Mouse (Mus musculus): ENCODE results near the gene Pml. TPM values are rescaled to one million over a fixed set of nuclear protein-coding genes. Genes with fewer than 3 reads are reported as not detected.
A peak's percentile ranks its signal among the peaks of the same experiment; 100 is the strongest.

Pml gene
- polyA plus RNA-seq (2012; fragmentation: generic; extraction: Trizol): 24.3 TPM
- long read RNA-seq, experiment 1, full-length matches to known transcripts: 3 of 12 reads
- long read RNA-seq, experiment 1, partial matches to known transcripts: 0 of 12 reads
- long read RNA-seq, experiment 1, other reads (novel, unspliced or antisense): 9 of 12 reads
- long read RNA-seq, experiment 2, full-length matches to known transcripts: 50 of 89 reads
- long read RNA-seq, experiment 2, partial matches to known transcripts: 16 of 89 reads
- long read RNA-seq, experiment 2, other reads (novel, unspliced or antisense): 23 of 89 reads

GRCm38 (mm10) chr9:58249592-58250192 lies at the start of gene Pml:
Gene Pml (minus strand): TSS chr9:58249786.
- H3K36me3 ChIP-seq (ENCODE audit: control insufficient read depth, insufficient read depth): peaks cover 17% of the 10 kb centered on the region

GRCm38 (mm10) chr9:58297961-58298477 lies 48.4 kb upstream of the Pml start:
- no peak overlapping the region for H3K4me3 ChIP-seq (ENCODE audit: insufficient read depth, poor library complexity, severe bottlenecking)
- H3K36me3 ChIP-seq (ENCODE audit: control insufficient read depth, insufficient read depth): no peaks in the 10 kb centered on the region
- TF ChIP-seq MYOG (IDR thresholded peaks at IDR 0.05; ENCODE audit: control insufficient read depth, extremely low read depth, insufficient read length) (no peak), MAX (IDR thresholded peaks at IDR 0.05) (no peak), CTCF (IDR thresholded peaks at IDR 0.05; ENCODE audit: control insufficient read depth, insufficient read depth, insufficient read length) (no peak), USF1 (IDR thresholded peaks at IDR 0.05; ENCODE audit: low read depth) (no peak), FOSL1 (IDR thresholded peaks at IDR 0.05; ENCODE audit: insufficient read depth, low read length, poor library complexity, severe bottlenecking) (no peak), CEBPB (IDR thresholded peaks at IDR 0.05; ENCODE audit: low read depth) (no peak), MYOD1 (IDR thresholded peaks at IDR 0.05; ENCODE audit: control insufficient read depth, insufficient read length, low read depth) (no peak)
- H3ac ChIP-seq (ENCODE audit: control insufficient read depth, insufficient read length, low read depth): no peak overlapping the region
- no peaks in the 10 kb centered on the region for H3K27me3 ChIP-seq (ENCODE audit: control insufficient read depth, insufficient read depth, insufficient read length)
- no peaks in the 10 kb centered on the region for H3K79me2 ChIP-seq (ENCODE audit: control insufficient read depth, insufficient read depth)
- no peaks in the 10 kb centered on the region for H3K79me3 ChIP-seq (ENCODE audit: low read depth)

More at GRCm38 (mm10) chr9:58249592-58250192, at the start of gene Pml:
- TF ChIP-seq CTCF (IDR thresholded peaks at IDR 0.05; ENCODE audit: control insufficient read depth, insufficient read depth, insufficient read length) (no peak), USF1 (IDR thresholded peaks at IDR 0.05; ENCODE audit: low read depth) (no peak), MYOG (IDR thresholded peaks at IDR 0.05; ENCODE audit: control insufficient read depth, extremely low read depth, insufficient read length) (no peak), CEBPB (IDR thresholded peaks at IDR 0.05; ENCODE audit: low read depth) (no peak), FOSL1 (IDR thresholded peaks at IDR 0.05; ENCODE audit: insufficient read depth, low read length, poor library complexity, severe bottlenecking) (no peak), MYOD1 (IDR thresholded peaks at IDR 0.05; ENCODE audit: control insufficient read depth, insufficient read length, low read depth) (no peak), MAX (IDR thresholded peaks at IDR 0.05) (no peak)
- H3ac ChIP-seq (ENCODE audit: control insufficient read depth, insufficient read length, low read depth): peak within 1 kb of the TSS; percentile 70
- peak within 1 kb of the TSS; percentile 47 for H3K4me3 ChIP-seq (ENCODE audit: insufficient read depth, poor library complexity, severe bottlenecking)
- no peaks in the 10 kb centered on the region for H3K27me3 ChIP-seq (ENCODE audit: control insufficient read depth, insufficient read depth, insufficient read length)
- peaks cover 33% of the 10 kb centered on the region for H3K79me3 ChIP-seq (ENCODE audit: low read depth)
- H3K79me2 ChIP-seq (ENCODE audit: control insufficient read depth, insufficient read depth): peaks cover 49% of the 10 kb centered on the region

GRCm38 (mm10) chr9:58297065-58297464 lies 47.5 kb upstream of the Pml start:
- no peak overlapping the region for H3ac ChIP-seq (ENCODE audit: control insufficient read depth, insufficient read length, low read depth)
- TF ChIP-seq MYOD1 (IDR thresholded peaks at IDR 0.05; ENCODE audit: control insufficient read depth, insufficient read length, low read depth) (no peak), USF1 (IDR thresholded peaks at IDR 0.05; ENCODE audit: low read depth) (no peak), CEBPB (IDR thresholded peaks at IDR 0.05; ENCODE audit: low read depth) (no peak), FOSL1 (IDR thresholded peaks at IDR 0.05; ENCODE audit: insufficient read depth, low read length, poor library complexity, severe bottlenecking) (no peak), CTCF (IDR thresholded peaks at IDR 0.05; ENCODE audit: control insufficient read depth, insufficient read depth, insufficient read length) (no peak), MAX (IDR thresholded peaks at IDR 0.05) (no peak), MYOG (IDR thresholded peaks at IDR 0.05; ENCODE audit: control insufficient read depth, extremely low read depth, insufficient read length) (no peak)
- no peaks in the 10 kb centered on the region for H3K27me3 ChIP-seq (ENCODE audit: control insufficient read depth, insufficient read depth, insufficient read length)
- H3K36me3 ChIP-seq (ENCODE audit: control insufficient read depth, insufficient read depth): no peaks in the 10 kb centered on the region
- no peak overlapping the region for H3K4me3 ChIP-seq (ENCODE audit: insufficient read depth, poor library complexity, severe bottlenecking)
- no peaks in the 10 kb centered on the region for H3K79me2 ChIP-seq (ENCODE audit: control insufficient read depth, insufficient read depth)
- H3K79me3 ChIP-seq (ENCODE audit: low read depth): no peaks in the 10 kb centered on the region

DNA sequence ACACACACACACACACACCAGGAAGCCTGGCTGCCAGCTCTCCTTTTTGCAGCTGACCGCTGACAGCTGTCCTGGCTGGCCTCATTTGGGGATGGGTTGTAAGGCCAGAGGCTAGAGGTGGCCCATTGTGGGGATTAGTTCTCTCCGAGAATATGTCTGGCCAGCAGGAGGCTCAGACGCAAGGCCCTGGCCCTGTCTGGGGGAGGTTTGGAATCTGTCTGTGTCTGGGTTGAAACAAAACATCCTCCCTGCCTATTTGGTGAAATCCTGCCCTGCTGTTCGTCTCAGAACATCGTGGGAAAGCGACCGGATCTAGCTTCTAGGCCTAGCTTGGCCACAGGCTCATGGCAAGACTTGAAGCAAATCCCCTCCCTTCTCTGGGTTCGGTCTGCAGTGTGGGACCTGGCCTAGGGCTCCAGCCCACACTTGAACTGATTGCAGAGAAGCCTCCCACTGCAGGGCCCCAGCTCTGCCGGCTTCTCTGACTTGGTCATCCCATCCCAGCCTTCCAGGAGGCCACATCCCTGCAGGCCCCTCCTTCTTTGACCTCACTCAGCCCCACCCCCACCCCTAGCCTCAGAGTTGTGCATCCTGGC lies 46.3 kb upstream of the Pml start:
- Histone ChIP-seq H3K4me3 (ENCODE audit: insufficient read depth, poor library complexity, severe bottlenecking) (no peak overlapping the region), H3K79me3 (ENCODE audit: low read depth) (no peaks in the 10 kb centered on the region), H3K79me2 (ENCODE audit: control insufficient read depth, insufficient read depth) (no peaks in the 10 kb centered on the region), H3ac (ENCODE audit: control insufficient read depth, insufficient read length, low read depth) (no peak overlapping the region), H3K27me3 (ENCODE audit: control insufficient read depth, insufficient read depth, insufficient read length) (no peaks in the 10 kb centered on the region), H3K36me3 (ENCODE audit: control insufficient read depth, insufficient read depth) (no peaks in the 10 kb centered on the region)
- TF ChIP-seq MYOG (IDR thresholded peaks at IDR 0.05; ENCODE audit: control insufficient read depth, extremely low read depth, insufficient read length): no peak
- TF ChIP-seq MYOD1 (IDR thresholded peaks at IDR 0.05; ENCODE audit: control insufficient read depth, insufficient read length, low read depth): no peak
- no peak for TF ChIP-seq CEBPB (IDR thresholded peaks at IDR 0.05; ENCODE audit: low read depth)
- no peak for TF ChIP-seq CTCF (IDR thresholded peaks at IDR 0.05; ENCODE audit: control insufficient read depth, insufficient read depth, insufficient read length)
- TF ChIP-seq FOSL1 (IDR thresholded peaks at IDR 0.05; ENCODE audit: insufficient read depth, low read length, poor library complexity, severe bottlenecking): no peak
- no peak for TF ChIP-seq MAX (IDR thresholded peaks at IDR 0.05)
- no peak for TF ChIP-seq USF1 (IDR thresholded peaks at IDR 0.05; ENCODE audit: low read depth)

- H3K79me3 ChIP-seq (ENCODE audit: low read depth): no peaks in the 10 kb centered on the region
- H3ac ChIP-seq (ENCODE audit: control insufficient read depth, insufficient read length, low read depth): no peak overlapping the region
- H3K36me3 ChIP-seq (ENCODE audit: control insufficient read depth, insufficient read depth): no peaks in the 10 kb centered on the region
- no peak for TF ChIP-seq MYOD1 (IDR thresholded peaks at IDR 0.05; ENCODE audit: control insufficient read depth, insufficient read length, low read depth)
- TF ChIP-seq MAX (IDR thresholded peaks at IDR 0.05): no peak
- no peak for TF ChIP-seq FOSL1 (IDR thresholded peaks at IDR 0.05; ENCODE audit: insufficient read depth, low read length, poor library complexity, severe bottlenecking)
- TF ChIP-seq CEBPB (IDR thresholded peaks at IDR 0.05; ENCODE audit: low read depth): no peak
- no peaks in the 10 kb centered on the region for H3K27me3 ChIP-seq (ENCODE audit: control insufficient read depth, insufficient read depth, insufficient read length)
- no peaks in the 10 kb centered on the region for H3K79me2 ChIP-seq (ENCODE audit: control insufficient read depth, insufficient read depth)
- no peak overlapping the region for H3K4me3 ChIP-seq (ENCODE audit: insufficient read depth, poor library complexity, severe bottlenecking)
Observed at GRCm38 (mm10) chr9:58295345-58295744, 45.8 kb upstream of the Pml start.
